Mouse (Mus musculus) testis, adult 2 months (tissue): ENCODE data around the gene Adcy1.

Experiments used
- CTCF ChIP-seq: fragments of 200-500 bp; IDR thresholded peaks from 2 replicates; pipeline ENCODE4 v1.5.1; 2012; ENCODE audit warnings: low read depth, mild to moderate bottlenecking, inconsistent platforms, low read length, moderate library complexity; ENCODE audit not compliant: control insufficient read depth, insufficient read depth, insufficient replicate concordance
- POLR2A ChIP-seq: fragments of 200-500 bp; IDR thresholded peaks from 2 replicates; pipeline ENCODE4 v1.6.1; 2012; ENCODE audit warnings: low read depth, mild to moderate bottlenecking, inconsistent platforms, low read length, moderate library complexity; ENCODE audit not compliant: control insufficient read depth

- TF ChIP-seq POLR2A, result no peak
- no peak for TF ChIP-seq CTCF
Observed at GRCm38 (mm10) chr11:7056121-7056520, 7.2 kb upstream of the Adcy1 start.
